Mouse (Mus musculus) G1E (cell line): Measurements from ENCODE around the gene Fads2. TPM values are rescaled to one million over a fixed set of nuclear protein-coding genes. Genes with fewer than 3 reads are reported as not detected.

Experiments used
- ATAC-seq: 2 replicates; pipeline ENCODE4 v1.8.0; 2016; ENCODE audit warnings: mild to moderate bottlenecking; ENCODE audit not compliant: insufficient number of reproducible peaks, poor library complexity, low FRiP score, severe bottlenecking; ENCODE audit errors: extremely low read depth
- DNase-seq: peaks from one replicate; pipeline ENCODE4 v3.0.0; 2012; ENCODE audit warnings: low spot score
- H3K27me3 ChIP-seq: 2 replicates; pipeline ENCODE4 v1.6.1; 2012; ENCODE audit warnings: mild to moderate bottlenecking, low read length, inconsistent platforms; ENCODE audit not compliant: insufficient read depth
- H3K36me3 ChIP-seq: replicated peaks from 2 replicates; pipeline ENCODE3; 2012; ENCODE audit warnings: mild to moderate bottlenecking, inconsistent platforms
- H3K4me1 ChIP-seq: 2 replicates; pipeline ENCODE4 v1.6.1; 2012; ENCODE audit warnings: low read depth, low read length, inconsistent platforms, mixed read lengths; ENCODE audit not compliant: insufficient read depth
- H3K4me3 ChIP-seq: 2 replicates; pipeline ENCODE4 v1.5.1; 2012; ENCODE audit warnings: low read depth, mild to moderate bottlenecking, inconsistent platforms, low read length, moderate library complexity, mixed read lengths
- H3K9me3 ChIP-seq: replicated peaks from 2 replicates; pipeline ENCODE4 v1.6.1; 2012; ENCODE audit warnings: inconsistent platforms
- CTCF ChIP-seq: IDR thresholded peaks from 2 replicates; pipeline ENCODE4 v1.5.1; 2012; ENCODE audit warnings: low read depth, low read length, inconsistent platforms, mixed read lengths
- GATA1 ChIP-seq: IDR thresholded peaks from 2 replicates; pipeline ENCODE4 v1.6.1; 2012; ENCODE audit warnings: borderline replicate concordance, low read length, inconsistent platforms, mixed read lengths
- GATA2 ChIP-seq: IDR thresholded peaks from 2 replicates; pipeline ENCODE4 v1.6.1; 2012; ENCODE audit warnings: low read depth, low read length, inconsistent platforms, borderline replicate concordance
- POLR2AphosphoS5 ChIP-seq: IDR thresholded peaks from 2 replicates; pipeline ENCODE4 v1.6.1; 2012; ENCODE audit warnings: low read depth, low read length, inconsistent platforms; ENCODE audit not compliant: insufficient replicate concordance
- TAL1 ChIP-seq: conservative IDR thresholded peaks from 2 replicates; pipeline ENCODE4 v1.6.1; 2012; ENCODE audit warnings: low read depth, low read length, inconsistent platforms, mixed read lengths
- polyA plus RNA-seq: library from polyadenylated mRNA; stranded (reverse); fragments of >175 nt; gene quantifications from 2 replicates; pipeline ENCODE4 v1.2.3, GENCODE M21; 2012
- total RNA-seq, 2 experiments: library from RNA; stranded (forward) in 1 of 2; stranded (reverse) in 1 of 2; fragments of 200-1000 nt in 1 of 2; fragments of >200 nt in 1 of 2; fragmentation: Nextera tagmentation in 1 of 2; gene quantifications; 2 replicates each; pipeline ENCODE4 v1.2.3; 2014 to 2017

The Fads2 gene
- total and polyA plus RNA-seq, 3 experiments, result 182 to 275 (median 226) TPM

DNA sequence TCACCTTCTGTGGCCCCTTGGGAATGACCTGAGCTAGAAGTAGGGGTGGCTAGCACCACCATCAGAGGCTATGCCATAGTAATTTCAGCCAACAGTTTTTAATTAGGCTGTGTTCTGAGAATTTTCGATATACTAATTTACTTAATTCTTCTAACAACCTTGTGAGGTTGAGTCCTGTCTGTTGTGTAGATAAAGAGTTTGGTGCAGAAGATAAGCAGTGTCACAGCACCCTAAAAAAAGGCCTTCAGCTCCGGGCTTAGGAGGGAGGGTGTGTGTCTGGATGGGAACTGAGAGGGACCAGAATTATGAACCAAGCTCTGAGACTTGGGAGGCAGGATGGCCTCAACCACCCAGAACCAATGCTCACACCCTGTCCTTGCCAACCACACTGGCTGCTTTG, 55.8 kb downstream of the Fads2 start:
- Histone ChIP-seq H3K36me3 (peaks cover 67% of the 10 kb centered on the region), H3K4me3 (peak overlapping the region; percentile 55; the same call in 1 of the 2 replicates)
- DNase-seq, result peak; percentile 67

DNA sequence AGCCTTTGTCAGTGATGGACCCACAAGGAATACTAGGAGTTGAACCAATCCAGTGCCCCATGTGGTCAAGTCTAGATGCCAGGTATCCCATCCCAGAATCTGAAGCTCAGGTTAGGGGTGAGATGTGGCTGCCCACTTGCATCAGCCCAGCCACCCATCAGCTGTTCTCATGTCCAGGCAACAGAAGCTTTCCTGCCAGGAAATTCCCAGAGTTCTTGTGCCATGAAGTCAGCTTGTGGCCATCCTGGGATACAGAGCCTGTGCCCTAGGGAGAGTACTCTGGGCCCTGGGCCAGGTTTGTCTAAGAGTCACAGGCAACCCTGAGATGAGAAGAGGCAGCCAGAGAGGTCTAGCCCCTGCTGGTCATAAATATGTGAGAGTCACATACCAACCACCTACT, 57.9 kb downstream of the Fads2 start:
- ATAC-seq, result no peak

More for the DNA sequence above, 55.8 kb downstream of the Fads2 start:
- ATAC-seq, result peak; percentile 59
- TF ChIP-seq CTCF (no peak), POLR2AphosphoS5 (no peak), GATA2 (no peak), TAL1 (peak; percentile 66), GATA1 (no peak)
- no peaks in the 10 kb centered on the region for H3K27me3 ChIP-seq
- H3K4me1 ChIP-seq, result peaks cover 98% of the 10 kb centered on the region
- no peaks in the 10 kb centered on the region for H3K9me3 ChIP-seq

DNA sequence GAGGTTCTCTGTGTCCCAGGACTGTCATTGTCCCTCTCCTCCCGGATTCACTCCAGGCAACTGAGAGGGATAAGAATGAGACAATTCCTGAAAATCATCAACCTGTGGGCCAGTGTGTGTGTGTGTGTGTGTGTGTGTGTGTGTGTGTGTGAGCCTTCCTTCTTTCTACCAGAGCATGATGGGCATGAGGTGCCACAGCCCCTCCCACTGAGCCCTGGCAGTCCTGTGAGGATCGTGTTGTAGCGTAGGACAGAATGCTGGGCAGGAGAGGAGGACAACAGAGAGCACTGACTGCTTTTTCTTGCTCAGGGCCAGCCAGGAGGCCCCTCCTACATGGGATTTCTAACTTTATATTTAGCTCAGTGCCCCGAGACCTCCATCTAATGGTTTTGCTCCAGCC, 58.7 kb downstream of the Fads2 start:
- Histone ChIP-seq H3K9me3 (no peaks in the 10 kb centered on the region), H3K4me1 (peaks cover 86% of the 10 kb centered on the region), H3K36me3 (peaks cover 42% of the 10 kb centered on the region), H3K27me3 (no peaks in the 10 kb centered on the region), H3K4me3 (peak overlapping the region; percentile 85)
- ATAC-seq (no peak), DNase-seq (no peak)
- no peak for TF ChIP-seq POLR2AphosphoS5
- TF ChIP-seq CTCF, result no peak
- TF ChIP-seq GATA2, result no peak
- TF ChIP-seq TAL1, result no peak
- no peak for TF ChIP-seq GATA1

More for the DNA sequence above, 57.9 kb downstream of the Fads2 start:
- Histone ChIP-seq H3K36me3 (peaks cover 49% of the 10 kb centered on the region), H3K4me1 (peaks cover 92% of the 10 kb centered on the region), H3K4me3 (peak overlapping the region; percentile 55; the same call in 1 of the 2 replicates), H3K9me3 (no peaks in the 10 kb centered on the region), H3K27me3 (no peaks in the 10 kb centered on the region)
- TF ChIP-seq POLR2AphosphoS5, result no peak
- no peak for DNase-seq

DNA sequence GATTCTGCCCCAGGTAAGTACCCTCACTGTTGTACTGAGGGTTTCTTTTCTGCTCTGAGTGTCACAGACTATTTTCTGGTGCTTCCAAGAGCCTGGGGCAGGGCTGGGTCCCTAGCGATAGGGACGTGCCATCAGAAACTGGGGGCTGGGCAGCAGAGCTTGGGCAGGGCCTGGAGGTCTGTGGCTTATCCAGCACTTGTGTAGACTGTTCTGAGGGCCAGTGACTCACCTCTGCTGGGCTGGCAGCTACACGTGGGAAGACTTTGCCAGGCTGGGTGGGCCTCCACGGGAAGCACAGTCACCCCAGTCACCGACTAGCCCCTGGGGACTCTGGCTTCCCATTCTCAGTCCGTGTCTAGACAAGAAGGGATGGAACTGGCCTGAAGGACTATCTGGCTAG, 59.3 kb downstream of the Fads2 start:
- Histone ChIP-seq H3K9me3 (no peaks in the 10 kb centered on the region), H3K4me3 (peak overlapping the region; percentile 85), H3K4me1 (peaks cover 86% of the 10 kb centered on the region), H3K36me3 (peaks cover 36% of the 10 kb centered on the region), H3K27me3 (no peaks in the 10 kb centered on the region)
- ATAC-seq, result peak; percentile 47
- TF ChIP-seq TAL1, result peak; percentile 61
- no peak for TF ChIP-seq GATA2
- peak; percentile 47 for DNase-seq

DNA sequence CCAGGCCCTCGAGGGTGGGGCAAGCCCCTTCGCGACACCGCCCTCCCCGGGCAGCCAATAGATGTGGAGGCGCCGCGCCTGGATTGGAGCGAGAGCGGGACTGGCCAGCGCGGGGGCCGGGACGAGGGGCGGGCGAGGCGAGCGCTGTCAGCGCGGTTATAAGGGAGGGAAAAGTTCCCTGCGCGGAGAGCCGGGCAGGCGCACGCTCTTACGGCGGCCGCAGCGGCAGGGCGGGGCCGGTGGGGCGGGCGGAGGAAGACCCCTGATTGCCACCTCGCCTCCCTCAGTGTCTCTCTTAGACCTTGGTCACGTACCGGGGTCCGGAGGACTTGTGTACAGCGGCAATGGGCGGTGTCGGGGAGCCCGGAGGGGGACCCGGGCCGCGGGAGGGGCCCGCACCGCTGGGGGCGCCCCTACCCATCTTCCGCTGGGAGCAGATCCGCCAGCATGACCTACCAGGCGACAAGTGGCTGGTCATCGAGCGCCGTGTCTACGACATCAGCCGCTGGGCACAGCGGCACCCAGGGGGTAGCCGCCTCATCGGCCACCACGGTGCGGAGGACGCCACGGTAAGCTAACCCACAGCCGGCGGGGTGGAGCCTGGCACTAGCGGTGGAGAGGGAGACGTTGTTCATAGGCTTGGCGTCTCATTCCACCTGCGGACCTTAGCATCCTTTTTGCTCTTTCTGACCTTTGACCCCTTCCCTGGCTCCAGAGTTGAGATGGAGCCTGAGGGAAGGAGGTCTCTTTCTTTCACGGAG, 60.0 kb downstream of the Fads2 start, which contains the start of gene Fads3:
Gene Fads3, plus strand, starts transcription at position 182 of the 761 bp plus-strand sequence.
- H3K9me3 ChIP-seq, result no peaks in the 10 kb centered on the region
- peaks cover 86% of the 10 kb centered on the region for H3K4me1 ChIP-seq
- ATAC-seq, result 0 out of 2 replicates have a peak, but pooled peaks have one; percentile 18
- H3K27me3 ChIP-seq, result no peaks in the 10 kb centered on the region
- H3K36me3 ChIP-seq, result peaks cover 29% of the 10 kb centered on the region
- H3K4me3 ChIP-seq, result peak within 1 kb of the TSS; percentile 85
- DNase-seq, result peak; percentile 67
- TF ChIP-seq CTCF (no peak), POLR2AphosphoS5 (no peak), GATA1 (no peak), GATA2 (no peak), TAL1 (no peak)

DNA sequence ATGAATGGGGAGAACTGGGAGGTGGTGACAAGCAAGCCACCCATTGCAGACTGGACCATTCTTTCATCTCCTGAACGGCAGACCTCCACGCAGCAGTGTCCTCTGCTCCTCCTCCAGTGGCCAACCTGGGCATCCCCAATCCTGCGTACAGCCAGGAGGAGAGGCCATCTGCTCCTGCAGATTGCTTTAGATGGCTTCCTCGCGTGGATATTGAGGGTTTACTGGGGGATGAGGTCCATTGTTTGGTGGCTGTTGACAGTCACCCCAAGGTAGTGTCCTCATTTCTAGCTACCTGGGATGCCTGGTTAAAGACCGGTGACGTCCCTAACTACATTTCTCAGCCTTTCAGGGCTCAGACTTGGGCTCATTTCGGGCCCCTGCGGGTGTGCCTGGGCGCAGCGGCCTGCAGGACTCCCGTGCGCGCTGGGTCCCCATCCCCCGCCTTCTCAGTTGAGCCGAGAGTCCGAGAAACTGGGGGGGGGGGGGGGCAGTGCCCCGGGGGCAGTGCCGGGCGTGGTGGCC, 60.6 kb downstream of the Fads2 start:
- H3K27me3 ChIP-seq, result no peaks in the 10 kb centered on the region
- H3K4me3 ChIP-seq, result peak overlapping the region; percentile 85
- ATAC-seq, result no peak
- TF ChIP-seq TAL1 (no peak), CTCF (no peak), POLR2AphosphoS5 (no peak), GATA2 (no peak), GATA1 (no peak)
- no peaks in the 10 kb centered on the region for H3K9me3 ChIP-seq
- peaks cover 86% of the 10 kb centered on the region for H3K4me1 ChIP-seq
- no peak for DNase-seq
- H3K36me3 ChIP-seq, result peaks cover 23% of the 10 kb centered on the region
